Mouse (Mus musculus) midbrain, postnatal 0 days (tissue): ENCODE measurements around the gene Kdr. TPM values are rescaled to one million over a fixed set of nuclear protein-coding genes. Genes with fewer than 3 reads are reported as not detected.

Experiments
- ATAC-seq: fragments of 200-750 bp; cut with Nextera tagmentation; 2 replicates; pipeline ENCODE4 v1.8.0; 2017; ENCODE audit warnings: moderate number of reproducible peaks, mild to moderate bottlenecking, moderate TSS enrichment, moderate library complexity; ENCODE audit not compliant: low FRiP score
- DNase-seq: peaks from one replicate; pipeline ENCODE4 v3.0.0-alpha.2; 2015; ENCODE audit warnings: low spot score
- H3K27ac ChIP-seq: fragments of 300-500 bp; sonication (generic); 2 replicates; pipeline ENCODE4 v1.5.1; 2014; ENCODE audit warnings: low read depth, mild to moderate bottlenecking, low read length, mixed read lengths
- H3K27me3 ChIP-seq: fragments of 300-500 bp; sonication (generic); 2 replicates; pipeline ENCODE4 v1.6.1; 2014; ENCODE audit warnings: low read length, control low read depth, mixed read lengths; ENCODE audit not compliant: insufficient read depth
- H3K36me3 ChIP-seq: fragments of 300-500 bp; sonication (generic); 2 replicates; pipeline ENCODE4 v1.6.1; 2014; ENCODE audit warnings: low read length, control low read depth, mixed read lengths; ENCODE audit not compliant: insufficient read depth
- H3K4me1 ChIP-seq: fragments of 300-500 bp; sonication (generic); 2 replicates; pipeline ENCODE4 v1.6.1; 2014; ENCODE audit warnings: mild to moderate bottlenecking, control low read depth, antibody characterized with exemption, low read length, mixed read lengths; ENCODE audit not compliant: insufficient read depth
- H3K4me2 ChIP-seq: fragments of 300-500 bp; sonication (generic); 2 replicates; pipeline ENCODE4 v1.6.1; 2014; ENCODE audit warnings: low read depth, mild to moderate bottlenecking, low read length, mixed read lengths; ENCODE audit not compliant: poor library complexity, severe bottlenecking
- H3K4me3 ChIP-seq: fragments of 300-500 bp; sonication (generic); 2 replicates; pipeline ENCODE4 v1.5.1; 2014; ENCODE audit warnings: low read depth, mild to moderate bottlenecking, low read length, moderate library complexity
- H3K9ac ChIP-seq: fragments of 300-500 bp; sonication (generic); replicated peaks from 2 replicates; pipeline ENCODE4 v1.6.1; 2014; ENCODE audit warnings: mild to moderate bottlenecking, low read length, moderate library complexity, mixed read lengths; ENCODE audit not compliant: poor library complexity, severe bottlenecking
- H3K9me3 ChIP-seq: fragments of 300-500 bp; sonication (generic); 2 replicates; pipeline ENCODE4 v1.6.1; 2016; ENCODE audit warnings: low read length, control low read depth
- CTCF ChIP-seq: IDR thresholded peaks from 2 replicates; pipeline ENCODE4 v1.5.1; 2016; ENCODE audit warnings: antibody characterized with exemption, mild to moderate bottlenecking
- WGBS: fragments of 180-500 bp; shearing (Covaris S2); extraction: QIAGEN DNeasy Blood & Tissue Kit; methylation state at CpG from one replicate; pipeline ENCODE4 v1.1.7; 2014; 5-methylcytosine and 5-hydroxymethylcytosine counted together
- polyA plus RNA-seq: library from polyadenylated mRNA; unstranded; fragments of >200 nt; fragmentation: Nextera tagmentation; extraction: Ambion mirVana; gene quantifications from 2 replicates; pipeline ENCODE4 v1.2.1, GENCODE M21; 2015
- total RNA-seq: library from RNA; depleted of rRNA; stranded (reverse); fragments of >200 nt; gene quantifications from 2 replicates; pipeline ENCODE4 v1.2.3, GENCODE M21; 2014

The Kdr gene
- total and polyA plus RNA-seq, 2 experiments from 2014 or later, result 11.6 to 19.1 TPM

GRCm38 (mm10) chr5:75919601-75920000 lies 58.7 kb downstream of the Kdr start:
- WGBS, result 87% methylated on average over 7 of the region's 7 CpGs
- Histone ChIP-seq H3K9me3 (no peaks in the 10 kb centered on the region), H3K4me1 (no peaks in the 10 kb centered on the region), H3K27me3 (no peaks in the 10 kb centered on the region), H3K9ac (no peak overlapping the region), H3K4me3 (no peak overlapping the region), H3K4me2 (no peak overlapping the region), H3K27ac (no peak overlapping the region), H3K36me3 (no peaks in the 10 kb centered on the region)
- TF ChIP-seq CTCF, result no peak
- ATAC-seq (no peak), DNase-seq (no peak)

GRCm38 (mm10) chr5:75918139-75918538 lies 60.1 kb downstream of the Kdr start:
- ATAC-seq, result no peak
- TF ChIP-seq CTCF, result no peak
- no peak overlapping the region for H3K9ac ChIP-seq
- no peaks in the 10 kb centered on the region for H3K27me3 ChIP-seq
- no peaks in the 10 kb centered on the region for H3K36me3 ChIP-seq
- no peak overlapping the region for H3K4me3 ChIP-seq
- H3K9me3 ChIP-seq, result no peaks in the 10 kb centered on the region
- no peak overlapping the region for H3K27ac ChIP-seq
- H3K4me1 ChIP-seq, result no peaks in the 10 kb centered on the region
- H3K4me2 ChIP-seq, result no peak overlapping the region
- no peak for DNase-seq
- 89% methylated on average over 7 of the region's 7 CpGs for WGBS

GRCm38 (mm10) chr5:75917231-75917630 lies 61.0 kb downstream of the Kdr start:
- no peak overlapping the region for H3K27ac ChIP-seq
- no peaks in the 10 kb centered on the region for H3K9me3 ChIP-seq
- no peak overlapping the region for H3K4me3 ChIP-seq
- H3K4me2 ChIP-seq, result no peak overlapping the region
- DNase-seq (no peak), ATAC-seq (no peak)
- H3K36me3 ChIP-seq, result no peaks in the 10 kb centered on the region
- no peak for TF ChIP-seq CTCF
- no peak overlapping the region for H3K9ac ChIP-seq
- 87% methylated on average over 4 of the region's 4 CpGs for WGBS
- H3K4me1 ChIP-seq, result no peaks in the 10 kb centered on the region
- no peaks in the 10 kb centered on the region for H3K27me3 ChIP-seq

GRCm38 (mm10) chr5:75906102-75906501 lies 72.2 kb downstream of the Kdr start:
- ATAC-seq (no peak), DNase-seq (no peak)
- H3K36me3 ChIP-seq, result no peaks in the 10 kb centered on the region
- no peak overlapping the region for H3K27ac ChIP-seq
- no peak overlapping the region for H3K4me3 ChIP-seq
- no peaks in the 10 kb centered on the region for H3K9me3 ChIP-seq
- H3K27me3 ChIP-seq, result no peaks in the 10 kb centered on the region
- no peak overlapping the region for H3K9ac ChIP-seq
- no peak for TF ChIP-seq CTCF
- 68% methylated on average over 4 of the region's 4 CpGs for WGBS
- no peaks in the 10 kb centered on the region for H3K4me1 ChIP-seq
- H3K4me2 ChIP-seq, result no peak overlapping the region

GRCm38 (mm10) chr5:75900231-75900920 lies 77.9 kb downstream of the Kdr start:
- WGBS, result 52% methylated on average over 16 of the region's 16 CpGs
- Histone ChIP-seq H3K4me3 (no peak overlapping the region), H3K4me1 (no peaks in the 10 kb centered on the region), H3K4me2 (no peak overlapping the region), H3K27me3 (no peaks in the 10 kb centered on the region), H3K9ac (no peak overlapping the region), H3K36me3 (no peaks in the 10 kb centered on the region), H3K27ac (no peak overlapping the region), H3K9me3 (no peaks in the 10 kb centered on the region)
- no peak for TF ChIP-seq CTCF
- DNase-seq (no peak), ATAC-seq (no peak)

DNA sequence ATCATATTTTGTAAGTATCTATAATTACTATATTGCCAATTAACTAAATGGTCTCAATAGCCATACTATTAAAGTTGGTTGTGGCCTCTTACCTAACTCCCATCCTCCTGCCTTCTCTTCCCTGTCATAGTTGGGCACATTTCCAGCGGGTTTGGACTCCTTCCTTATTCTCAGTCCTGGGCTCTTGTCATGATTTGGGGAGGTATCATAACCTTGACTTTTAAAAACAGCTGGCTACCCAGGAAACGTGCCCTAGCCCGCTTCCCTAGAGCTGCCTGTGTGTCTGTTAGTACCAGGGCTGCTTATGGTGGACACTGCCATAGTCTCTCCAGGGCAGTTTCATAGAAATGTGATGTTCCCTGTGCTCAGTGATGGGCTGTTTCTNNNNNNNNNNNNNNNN lies 82.9 kb downstream of the Kdr start:
- Histone ChIP-seq H3K9ac (no peak overlapping the region), H3K9me3 (no peaks in the 10 kb centered on the region), H3K36me3 (no peaks in the 10 kb centered on the region), H3K4me3 (no peak overlapping the region), H3K4me1 (no peaks in the 10 kb centered on the region), H3K27ac (no peak overlapping the region), H3K27me3 (no peaks in the 10 kb centered on the region), H3K4me2 (no peak overlapping the region)
- no peak for ATAC-seq
- no peak for TF ChIP-seq CTCF
- WGBS, result 92% methylated on average over 3 of the region's 3 CpGs
- no peak for DNase-seq
